Mouse (Mus musculus) hindbrain, embryonic 11.5 days (tissue): ENCODE measurements around the gene Gpatch2l. TPM values are rescaled to one million over a fixed set of nuclear protein-coding genes. Genes with fewer than 3 reads are reported as not detected.

Experiments used
- ATAC-seq: fragments of 200-750 bp; cut with Nextera tagmentation; 2 replicates; pipeline ENCODE4 v1.8.0; 2017; ENCODE audit warnings: mild to moderate bottlenecking, moderate TSS enrichment, moderate library complexity; ENCODE audit not compliant: low FRiP score
- DNase-seq: peaks from one replicate; pipeline ENCODE4 v3.0.0-alpha.2; 2015; ENCODE audit warnings: low spot score
- H3K27ac ChIP-seq: fragments of 300-500 bp; sonication (generic); 2 replicates; pipeline ENCODE4 v1.5.1; 2014; ENCODE audit warnings: mild to moderate bottlenecking, low read depth, low read length
- H3K27me3 ChIP-seq: fragments of 300-500 bp; sonication (generic); 2 replicates; pipeline ENCODE4 v1.6.1; 2014; ENCODE audit warnings: mild to moderate bottlenecking, low read length, moderate library complexity, mixed read lengths; ENCODE audit not compliant: control insufficient read depth, insufficient read depth
- H3K36me3 ChIP-seq: fragments of 300-500 bp; sonication (generic); 2 replicates; pipeline ENCODE4 v1.6.1; 2014; ENCODE audit warnings: mild to moderate bottlenecking, low read length, moderate library complexity, mixed read lengths; ENCODE audit not compliant: control insufficient read depth, insufficient read depth
- H3K4me1 ChIP-seq: fragments of 300-500 bp; sonication (generic); replicated peaks from 2 replicates; pipeline ENCODE4 v1.6.1; 2014; ENCODE audit warnings: low read length, mixed read lengths; ENCODE audit not compliant: control insufficient read depth, insufficient read depth
- H3K4me2 ChIP-seq: fragments of 300-500 bp; sonication (generic); replicated peaks from 2 replicates; pipeline ENCODE4 v1.6.1; 2014; ENCODE audit warnings: mild to moderate bottlenecking, low read depth, low read length
- H3K4me3 ChIP-seq: fragments of 300-500 bp; sonication (generic); 2 replicates; pipeline ENCODE4 v1.5.1; 2014; ENCODE audit warnings: low read depth, low read length
- H3K9ac ChIP-seq: fragments of 300-500 bp; sonication (generic); 2 replicates; pipeline ENCODE4 v1.6.1; 2014; ENCODE audit warnings: low read depth, low read length
- H3K9me3 ChIP-seq: fragments of 300-500 bp; sonication (generic); 2 replicates; pipeline ENCODE4 v1.6.1; 2016; ENCODE audit warnings: low read length; ENCODE audit not compliant: control insufficient read depth
- WGBS: fragments of 180-500 bp; shearing (Covaris S2); extraction: QIAGEN DNeasy Blood & Tissue Kit; methylation state at CpG from one replicate; pipeline ENCODE4 v1.1.7; 2014; 5-methylcytosine and 5-hydroxymethylcytosine counted together
- polyA plus RNA-seq: library from polyadenylated mRNA; unstranded; fragments of >200 nt; fragmentation: Nextera tagmentation; extraction: Ambion mirVana; gene quantifications from 2 replicates; pipeline ENCODE4 v1.2.1, GENCODE M21; 2014

Gpatch2l gene
- polyA plus RNA-seq, 1 experiment from 2014 or later: 17.4 TPM

GRCm38 (mm10) chr12:86216687-86217421 is 24.8 kb upstream of the Gpatch2l start:
- Histone ChIP-seq H3K4me3 (peak overlapping the region; percentile 19; the same call in 1 of the 2 replicates), H3K9ac (no peak overlapping the region; the same call in 1 of the 2 replicates), H3K36me3 (no peaks in the 10 kb centered on the region), H3K27me3 (peaks cover 32% of the 10 kb centered on the region), H3K4me1 (no peaks in the 10 kb centered on the region; the same call in 1 of the 2 replicates), H3K9me3 (no peaks in the 10 kb centered on the region), H3K4me2 (peak overlapping the region; percentile 41), H3K27ac (no peak overlapping the region)
- WGBS: under 1% methylated on average over 22 of the region's 22 CpGs
- DNase-seq (peak; percentile 72), ATAC-seq (peak; percentile 47; the same call in 1 of the 2 replicates)

DNA sequence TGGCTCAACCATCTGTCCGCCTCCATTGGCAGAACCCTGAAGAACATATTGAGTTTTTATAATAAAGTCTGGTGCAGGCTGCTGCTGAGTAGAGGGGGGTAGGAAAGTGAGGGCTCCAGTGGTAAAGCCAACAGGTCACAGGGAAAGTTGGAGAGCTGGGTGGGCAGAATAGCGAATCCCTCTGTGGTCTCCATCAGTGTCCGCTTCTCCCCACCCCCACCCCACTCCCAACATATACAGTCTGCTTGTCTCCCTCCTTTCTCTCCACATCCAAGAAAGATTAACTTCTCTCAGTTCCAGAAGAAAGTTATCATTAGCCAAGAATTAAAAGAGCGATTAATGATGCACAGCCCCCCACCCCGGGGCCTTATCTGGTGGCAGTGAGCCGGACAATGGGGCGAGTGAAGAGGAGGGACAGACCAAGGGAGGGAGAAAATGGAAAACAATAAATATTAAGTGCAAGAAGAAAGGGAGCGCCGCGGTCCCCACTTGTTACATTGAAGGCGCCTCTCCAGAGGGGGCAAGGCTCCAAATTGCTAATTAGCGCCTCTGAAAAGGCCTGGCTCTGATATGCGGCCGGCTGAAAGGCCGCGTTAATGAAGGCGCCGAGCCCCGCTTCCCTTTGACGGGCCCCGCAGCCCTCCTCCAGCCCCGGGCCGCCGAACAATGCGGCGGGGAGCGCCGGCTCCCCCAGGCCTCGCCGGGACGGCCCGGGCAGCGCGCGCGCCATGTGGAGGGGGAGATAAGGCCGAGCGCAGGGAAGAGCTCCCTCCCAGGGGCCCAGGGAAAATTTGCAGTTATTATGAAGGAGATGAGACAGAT is 21.2 kb upstream of the Gpatch2l start:
- peak overlapping the region; percentile 44; the same call in 1 of the 2 replicates for H3K27ac ChIP-seq
- peak overlapping the region; percentile 15; the same call in 1 of the 2 replicates for H3K4me3 ChIP-seq
- DNase-seq (peak; percentile 65), ATAC-seq (peak; percentile 76)
- H3K36me3 ChIP-seq: no peaks in the 10 kb centered on the region
- no peaks in the 10 kb centered on the region; the same call in 1 of the 2 replicates for H3K4me1 ChIP-seq
- peaks cover under 1% of the 10 kb centered on the region; the same call in 1 of the 2 replicates for H3K27me3 ChIP-seq
- peak overlapping the region; percentile 46; the same call in 1 of the 2 replicates for H3K9ac ChIP-seq
- WGBS: 6% methylated on average over 38 of the region's 38 CpGs
- H3K4me2 ChIP-seq: peak overlapping the region; percentile 50
- no peaks in the 10 kb centered on the region for H3K9me3 ChIP-seq

DNA sequence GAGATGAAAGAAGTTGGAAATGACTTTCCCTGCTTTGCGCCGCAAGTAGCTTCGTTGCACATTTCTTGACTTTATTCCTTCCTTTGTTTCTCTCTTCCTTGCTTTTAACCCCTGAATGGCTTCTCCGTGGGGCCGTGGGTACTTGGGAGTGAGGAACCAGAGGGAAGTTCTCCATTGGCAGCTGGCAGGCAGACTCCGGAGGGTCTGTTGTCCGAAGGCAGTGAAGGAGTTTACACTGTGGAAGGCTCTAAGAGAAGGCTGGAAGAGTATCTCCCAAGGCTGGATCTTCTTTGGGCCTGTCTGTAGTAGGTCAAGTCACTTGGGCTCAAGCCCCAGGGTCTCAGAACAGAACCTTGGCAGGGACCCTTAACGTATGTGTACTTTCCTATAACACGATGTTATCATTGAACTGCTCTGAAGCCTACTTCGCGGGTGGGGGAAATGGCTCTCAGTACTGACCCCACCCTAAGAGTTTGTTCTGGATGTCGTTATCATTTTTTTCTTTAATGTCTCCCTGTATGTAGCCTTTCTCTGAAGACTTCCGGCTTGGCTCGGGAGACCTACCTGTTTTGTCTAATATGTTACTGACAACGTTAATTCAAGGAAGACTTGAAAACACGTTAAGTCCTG is 20.5 kb upstream of the Gpatch2l start:
- H3K4me3 ChIP-seq: peak overlapping the region; percentile 15; the same call in 1 of the 2 replicates
- H3K27me3 ChIP-seq: no peaks in the 10 kb centered on the region
- no peak overlapping the region for H3K27ac ChIP-seq
- no peaks in the 10 kb centered on the region for H3K9me3 ChIP-seq
- no peaks in the 10 kb centered on the region for H3K36me3 ChIP-seq
- H3K9ac ChIP-seq: 0 out of 2 replicates have a peak overlapping the region, but pooled peaks have one; percentile 46
- 39% methylated on average over 16 of the region's 16 CpGs for WGBS
- no peaks in the 10 kb centered on the region; the same call in 1 of the 2 replicates for H3K4me1 ChIP-seq
- ATAC-seq: no peak
- H3K4me2 ChIP-seq: peak overlapping the region; percentile 50
- peak; percentile 49 for DNase-seq

- ATAC-seq: no peak
- H3K9me3 ChIP-seq: no peaks in the 10 kb centered on the region
Observed at GRCm38 (mm10) chr12:86234295-86234694, 7.4 kb upstream of the Gpatch2l start.

GRCm38 (mm10) chr12:86238736-86239135 is 2.9 kb upstream of the Gpatch2l start:
- Histone ChIP-seq H3K4me1 (no peaks in the 10 kb centered on the region; the same call in 1 of the 2 replicates), H3K4me3 (no peak overlapping the region), H3K27me3 (0 out of 2 replicates have a peak, but pooled peaks cover 2% of the 10 kb centered on the region), H3K9me3 (no peaks in the 10 kb centered on the region), H3K36me3 (no peaks in the 10 kb centered on the region), H3K4me2 (no peak overlapping the region), H3K27ac (no peak overlapping the region), H3K9ac (no peak overlapping the region)
- 83% methylated on average over 2 of the region's 2 CpGs for WGBS
- no peak for DNase-seq
- ATAC-seq: no peak

More at GRCm38 (mm10) chr12:86234295-86234694, 7.4 kb upstream of the Gpatch2l start:
- Histone ChIP-seq H3K36me3 (no peaks in the 10 kb centered on the region), H3K27me3 (0 out of 2 replicates have a peak, but pooled peaks cover 2% of the 10 kb centered on the region), H3K4me1 (no peaks in the 10 kb centered on the region), H3K4me2 (no peak overlapping the region), H3K27ac (no peak overlapping the region), H3K4me3 (no peak overlapping the region), H3K9ac (no peak overlapping the region)
- WGBS: 66% methylated on average over 4 of the region's 4 CpGs
- DNase-seq: no peak

DNA sequence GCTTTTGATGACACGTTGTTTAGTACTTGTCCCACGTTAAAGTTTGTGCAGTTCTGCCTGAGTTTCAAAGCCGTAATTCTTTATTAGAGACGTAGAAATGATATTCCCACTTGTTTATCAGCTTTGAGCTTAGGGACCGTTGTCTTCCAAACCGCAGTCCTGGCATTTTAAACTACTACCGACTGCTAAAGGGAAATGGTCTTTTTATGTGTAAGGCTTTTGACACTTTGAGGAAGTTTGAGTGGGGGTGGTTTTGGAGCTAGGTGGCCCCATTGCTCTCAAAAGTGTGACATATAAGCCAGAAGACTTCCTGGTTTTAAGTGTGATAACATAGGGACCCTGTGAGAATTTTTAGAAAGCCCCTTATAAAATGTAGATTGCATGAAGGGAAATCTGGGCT is 905 bp downstream of the Gpatch2l start:
- Histone ChIP-seq H3K27ac (no peak overlapping the region), H3K9me3 (no peaks in the 10 kb centered on the region), H3K4me2 (peak overlapping the region; percentile 94), H3K9ac (peak overlapping the region; percentile 77), H3K36me3 (no peaks in the 10 kb centered on the region), H3K4me1 (no peaks in the 10 kb centered on the region; the same call in 1 of the 2 replicates), H3K27me3 (0 out of 2 replicates have a peak, but pooled peaks cover 2% of the 10 kb centered on the region), H3K4me3 (peak overlapping the region; percentile 62)
- ATAC-seq (no peak), DNase-seq (no peak)
- WGBS: 33% methylated on average over 7 of the region's 7 CpGs

DNA sequence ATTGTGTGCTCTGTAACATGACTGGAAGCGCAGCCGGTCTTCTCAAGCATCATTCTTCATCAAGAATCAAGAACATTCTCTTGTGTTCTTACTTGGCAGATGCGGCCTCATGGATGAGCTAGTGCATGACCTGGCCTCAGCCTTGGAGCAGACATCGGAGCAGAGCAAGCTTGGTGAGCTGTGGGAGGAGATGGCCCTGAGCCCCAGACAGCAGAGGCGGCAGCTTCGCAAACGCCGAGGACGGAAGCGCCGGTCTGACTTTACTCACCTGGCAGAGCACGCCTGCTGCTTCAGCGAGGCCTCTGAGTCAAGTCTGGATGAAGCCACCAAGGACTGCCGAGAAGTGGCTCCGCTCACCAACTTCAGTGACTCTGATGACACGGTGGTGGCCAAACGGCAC is 2.3 kb downstream of the Gpatch2l start:
- 96% methylated on average over 17 of the region's 17 CpGs for WGBS

GRCm38 (mm10) chr12:86250183-86250582 is 8.5 kb downstream of the Gpatch2l start:
- Histone ChIP-seq H3K4me1 (no peaks in the 10 kb centered on the region), H3K4me2 (no peak overlapping the region), H3K27ac (no peak overlapping the region), H3K9ac (no peak overlapping the region), H3K4me3 (no peak overlapping the region), H3K36me3 (no peaks in the 10 kb centered on the region), H3K27me3 (no peaks in the 10 kb centered on the region), H3K9me3 (no peaks in the 10 kb centered on the region)
- 86% methylated on average over 4 of the region's 4 CpGs for WGBS
- no peak for ATAC-seq
- DNase-seq: no peak

More for the DNA sequence above, 2.3 kb downstream of the Gpatch2l start:
- H3K4me1 ChIP-seq: no peaks in the 10 kb centered on the region; the same call in 1 of the 2 replicates
- H3K4me3 ChIP-seq: no peak overlapping the region
- no peaks in the 10 kb centered on the region for H3K27me3 ChIP-seq
- ATAC-seq (no peak), DNase-seq (no peak)
- no peak overlapping the region for H3K9ac ChIP-seq
- H3K9me3 ChIP-seq: no peaks in the 10 kb centered on the region
- no peaks in the 10 kb centered on the region for H3K36me3 ChIP-seq
- no peak overlapping the region for H3K27ac ChIP-seq
- no peak overlapping the region for H3K4me2 ChIP-seq
